Mouse (Mus musculus): ENCODE measurements around the gene Tln2. TPM values are rescaled to one million over a fixed set of nuclear protein-coding genes. Genes with fewer than 3 reads are reported as not detected.
A peak's percentile ranks its signal among the peaks of the same experiment; 100 is the strongest.

Tln2 gene
- polyA plus RNA-seq, 1 experiment from 2014 or later: 28.6 TPM

- H3K4me1 ChIP-seq: peaks cover 9% of the 10 kb centered on the region; the same call in 1 of the 2 replicates
- H3K9me3 ChIP-seq: no peaks in the 10 kb centered on the region
- H3K27me3 ChIP-seq: no peaks in the 10 kb centered on the region
- no peak for ATAC-seq (ENCODE audit: insufficient number of reproducible peaks, low FRiP score, low TSS enrichment, low read depth)
- no peak overlapping the region for H3K9ac ChIP-seq
- no peak overlapping the region for H3K4me3 ChIP-seq
- no peak overlapping the region for H3K4me2 ChIP-seq
- WGBS: 80% methylated on average over 10 of the region's 10 CpGs
- no peak overlapping the region for H3K27ac ChIP-seq
- H3K36me3 ChIP-seq: no peaks in the 10 kb centered on the region
These were observed 25.4 kb upstream of the Tln2 start for GRCm38 (mm10) chr9:67584871-67585270.

GRCm38 (mm10) chr9:67581581-67582280 lies 22.2 kb upstream of the Tln2 start:
- no peak for ATAC-seq (ENCODE audit: insufficient number of reproducible peaks, low FRiP score, low TSS enrichment, low read depth)
- 48% methylated on average over 10 of the region's 10 CpGs for WGBS
- Histone ChIP-seq H3K27ac (peak overlapping the region; percentile 18; the same call in 1 of the 2 replicates), H3K27me3 (no peaks in the 10 kb centered on the region), H3K4me2 (no peak overlapping the region), H3K9me3 (no peaks in the 10 kb centered on the region), H3K4me3 (no peak overlapping the region), H3K4me1 (peaks cover 9% of the 10 kb centered on the region; the same call in 1 of the 2 replicates), H3K36me3 (no peaks in the 10 kb centered on the region), H3K9ac (no peak overlapping the region)

GRCm38 (mm10) chr9:67579541-67579940 lies 20.0 kb upstream of the Tln2 start:
- Histone ChIP-seq H3K4me3 (no peak overlapping the region), H3K27ac (no peak overlapping the region), H3K36me3 (no peaks in the 10 kb centered on the region), H3K9ac (no peak overlapping the region), H3K27me3 (no peaks in the 10 kb centered on the region), H3K4me1 (peaks cover 17% of the 10 kb centered on the region; the same call in 1 of the 2 replicates), H3K9me3 (no peaks in the 10 kb centered on the region), H3K4me2 (no peak overlapping the region)
- whole genome bisulfite sequencing: 90% methylated on average over 1 of the region's 1 CpGs
- ATAC-seq (ENCODE audit: insufficient number of reproducible peaks, low FRiP score, low TSS enrichment, low read depth): no peak

- Histone ChIP-seq H3K27me3 (no peaks in the 10 kb centered on the region), H3K4me3 (no peak overlapping the region), H3K9ac (no peak overlapping the region), H3K4me1 (peaks cover 27% of the 10 kb centered on the region), H3K9me3 (no peaks in the 10 kb centered on the region), H3K27ac (0 out of 2 replicates have a peak overlapping the region, but pooled peaks have one; percentile 50), H3K36me3 (no peaks in the 10 kb centered on the region), H3K4me2 (no peak overlapping the region)
- WGBS: 49% methylated on average over 7 of the region's 7 CpGs
- no peak for ATAC-seq (ENCODE audit: insufficient number of reproducible peaks, low FRiP score, low TSS enrichment, low read depth)
These were observed 15.3 kb upstream of the Tln2 start for GRCm38 (mm10) chr9:67574721-67575248.

GRCm38 (mm10) chr9:67573683-67573979 lies 14.1 kb upstream of the Tln2 start:
- H3K27ac ChIP-seq: peak overlapping the region; percentile 47; the same call in 1 of the 2 replicates
- peaks cover 27% of the 10 kb centered on the region for H3K4me1 ChIP-seq
- H3K4me2 ChIP-seq: no peak overlapping the region
- 39% methylated on average over 3 of the region's 3 CpGs for WGBS
- no peak overlapping the region for H3K4me3 ChIP-seq
- no peaks in the 10 kb centered on the region for H3K27me3 ChIP-seq
- H3K9me3 ChIP-seq: no peaks in the 10 kb centered on the region
- no peak overlapping the region for H3K9ac ChIP-seq
- no peaks in the 10 kb centered on the region for H3K36me3 ChIP-seq
- no peak for ATAC-seq (ENCODE audit: insufficient number of reproducible peaks, low FRiP score, low TSS enrichment, low read depth)

- Histone ChIP-seq H3K4me1 (peaks cover 27% of the 10 kb centered on the region), H3K27me3 (no peaks in the 10 kb centered on the region), H3K9ac (no peak overlapping the region), H3K4me2 (no peak overlapping the region), H3K36me3 (no peaks in the 10 kb centered on the region), H3K27ac (peak overlapping the region; percentile 47), H3K4me3 (no peak overlapping the region), H3K9me3 (no peaks in the 10 kb centered on the region)
- no peak for ATAC-seq (ENCODE audit: insufficient number of reproducible peaks, low FRiP score, low TSS enrichment, low read depth)
- WGBS: 41% methylated on average over 10 of the region's 10 CpGs
These were observed 13.5 kb upstream of the Tln2 start for GRCm38 (mm10) chr9:67572790-67573682.

GRCm38 (mm10) chr9:67565801-67566258 lies 6.3 kb upstream of the Tln2 start:
- Histone ChIP-seq H3K27me3 (no peaks in the 10 kb centered on the region), H3K9ac (no peak overlapping the region), H3K27ac (peak overlapping the region; percentile 17; the same call in 1 of the 2 replicates), H3K9me3 (no peaks in the 10 kb centered on the region), H3K4me3 (no peak overlapping the region), H3K36me3 (no peaks in the 10 kb centered on the region), H3K4me2 (no peak overlapping the region), H3K4me1 (peaks cover 13% of the 10 kb centered on the region)
- WGBS: 46% methylated on average over 6 of the region's 6 CpGs
- ATAC-seq (ENCODE audit: insufficient number of reproducible peaks, low FRiP score, low TSS enrichment, low read depth): peak; percentile 73; the same call in 1 of the 2 replicates

GRCm38 (mm10) chr9:67549811-67550501 lies 9.5 kb downstream of the Tln2 start:
- peak overlapping the region; percentile 68 for H3K27ac ChIP-seq
- 84% methylated on average over 8 of the region's 8 CpGs for WGBS
- no peak overlapping the region for H3K4me2 ChIP-seq
- H3K9ac ChIP-seq: no peak overlapping the region
- no peak for ATAC-seq (ENCODE audit: insufficient number of reproducible peaks, low FRiP score, low TSS enrichment, low read depth)
- H3K36me3 ChIP-seq: 0 out of 2 replicates have a peak, but pooled peaks cover 6% of the 10 kb centered on the region
- H3K4me3 ChIP-seq: no peak overlapping the region
- no peaks in the 10 kb centered on the region for H3K9me3 ChIP-seq
- no peaks in the 10 kb centered on the region for H3K27me3 ChIP-seq
- H3K4me1 ChIP-seq: peaks cover 14% of the 10 kb centered on the region

- 24% methylated on average over 4 of the region's 4 CpGs for WGBS
- ATAC-seq (ENCODE audit: insufficient number of reproducible peaks, low FRiP score, low TSS enrichment, low read depth): no peak
- Histone ChIP-seq H3K9me3 (no peaks in the 10 kb centered on the region), H3K27me3 (no peaks in the 10 kb centered on the region), H3K9ac (no peak overlapping the region), H3K36me3 (0 out of 2 replicates have a peak, but pooled peaks cover 6% of the 10 kb centered on the region), H3K27ac (peak overlapping the region; percentile 68), H3K4me1 (peaks cover 14% of the 10 kb centered on the region), H3K4me3 (no peak overlapping the region), H3K4me2 (no peak overlapping the region)
These were observed 10.2 kb downstream of the Tln2 start for GRCm38 (mm10) chr9:67549332-67549731.

GRCm38 (mm10) chr9:67546650-67547049 lies 12.9 kb downstream of the Tln2 start:
- peaks cover 19% of the 10 kb centered on the region for H3K4me1 ChIP-seq
- no peak overlapping the region for H3K9ac ChIP-seq
- H3K9me3 ChIP-seq: no peaks in the 10 kb centered on the region
- H3K36me3 ChIP-seq: 0 out of 2 replicates have a peak, but pooled peaks cover under 1% of the 10 kb centered on the region
- H3K4me2 ChIP-seq: no peak overlapping the region
- no peak overlapping the region for H3K4me3 ChIP-seq
- 88% methylated on average over 5 of the region's 5 CpGs for WGBS
- H3K27me3 ChIP-seq: no peaks in the 10 kb centered on the region
- no peak for ATAC-seq (ENCODE audit: insufficient number of reproducible peaks, low FRiP score, low TSS enrichment, low read depth)
- H3K27ac ChIP-seq: no peak overlapping the region

- Histone ChIP-seq H3K4me3 (no peak overlapping the region), H3K4me1 (peaks cover 19% of the 10 kb centered on the region), H3K4me2 (no peak overlapping the region), H3K27me3 (no peaks in the 10 kb centered on the region), H3K9me3 (no peaks in the 10 kb centered on the region), H3K9ac (no peak overlapping the region), H3K27ac (no peak overlapping the region), H3K36me3 (no peaks in the 10 kb centered on the region)
- no peak for ATAC-seq (ENCODE audit: insufficient number of reproducible peaks, low FRiP score, low TSS enrichment, low read depth)
- 93% methylated on average over 3 of the region's 3 CpGs for WGBS
These were observed 13.7 kb downstream of the Tln2 start for GRCm38 (mm10) chr9:67545794-67546193.
